Mouse (Mus musculus) spleen, adult 2 months (tissue): ENCODE results near the gene Slc13a4. TPM values are rescaled to one million over a fixed set of nuclear protein-coding genes. Genes with fewer than 3 reads are reported as not detected.

Source experiments
- DNase-seq, 2 experiments: peaks; one replicate each; pipeline versions ENCODE4 v3.0.0 to v3.0.0-alpha.2; 2012 to 2021; ENCODE audit warnings: low spot score in 2 of 2, low read depth in 1 of 2
- H3K27ac ChIP-seq: fragments of 200-500 bp; 2 replicates; pipeline ENCODE4 v1.5.1; 2012; ENCODE audit warnings: low read length, inconsistent platforms; ENCODE audit not compliant: insufficient read depth
- H3K27me3 ChIP-seq: fragments of 200-500 bp; 2 replicates; pipeline ENCODE4 v1.6.1; 2012; ENCODE audit warnings: mild to moderate bottlenecking, moderate library complexity, low read length, inconsistent platforms; ENCODE audit not compliant: control insufficient read depth, insufficient read depth
- H3K36me3 ChIP-seq: fragments of 200-500 bp; 2 replicates; pipeline ENCODE4 v1.6.1; 2012; ENCODE audit warnings: mild to moderate bottlenecking, low read length, inconsistent platforms; ENCODE audit not compliant: control insufficient read depth, insufficient read depth
- H3K4me1 ChIP-seq: fragments of 200-500 bp; 2 replicates; pipeline ENCODE4 v1.6.1; 2011; ENCODE audit warnings: inconsistent platforms; ENCODE audit not compliant: control insufficient read depth, insufficient read depth, insufficient read length
- H3K4me3 ChIP-seq: fragments of 200-500 bp; 2 replicates; pipeline ENCODE4 v1.5.1; 2011; ENCODE audit warnings: mild to moderate bottlenecking, inconsistent platforms; ENCODE audit not compliant: insufficient read depth, insufficient read length; ENCODE audit errors: extremely low read depth
- CTCF ChIP-seq: fragments of 200-500 bp; IDR thresholded peaks from 2 replicates; pipeline ENCODE4 v1.5.1; 2011; ENCODE audit warnings: mild to moderate bottlenecking, inconsistent platforms; ENCODE audit not compliant: insufficient read depth, insufficient read length, insufficient replicate concordance; ENCODE audit errors: extremely low read depth
- POLR2A ChIP-seq: fragments of 200-500 bp; IDR thresholded peaks from 2 replicates; pipeline ENCODE4 v1.6.1; 2011; ENCODE audit warnings: low read depth, low read length, inconsistent platforms
- WGBS: fragments of 180-500 bp; shearing (Covaris S2); methylation state at CpG from one replicate; pipeline ENCODE4 v1.1.7; 2018; 5-methylcytosine and 5-hydroxymethylcytosine counted together
- polyA plus RNA-seq: library from polyadenylated mRNA; depleted of rRNA; stranded (reverse); fragments of >200 nt; gene quantifications from 2 replicates; pipeline ENCODE4 v1.2.3, GENCODE M21; 2012; rRNA removed

The Slc13a4 gene
- polyA plus RNA-seq, result 0.02 TPM in 1 of 2 replicates, not detected in the other

DNA sequence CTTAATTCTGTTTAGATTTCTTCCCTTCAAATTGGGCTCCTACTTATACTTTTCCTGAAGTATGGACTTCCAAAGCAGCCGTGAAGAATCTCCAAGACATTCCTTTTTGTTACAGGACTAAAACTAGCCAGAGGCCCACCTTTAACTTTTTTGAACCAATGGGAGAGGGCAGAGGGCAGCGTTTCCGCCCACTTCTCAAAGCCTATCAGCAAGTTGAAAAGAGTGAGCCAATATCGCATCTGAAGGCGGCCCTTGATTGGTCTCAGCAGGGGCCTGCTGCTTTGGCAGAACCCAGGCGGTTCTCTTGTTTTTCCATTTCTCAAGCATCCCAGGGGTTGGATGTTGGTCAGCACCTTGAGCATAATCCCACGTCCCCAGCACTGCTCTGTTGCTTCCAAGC, at the start of gene Slc13a4:
Gene Slc13a4, minus strand, starts transcription at position 95 of the 400 bp plus-strand sequence.
- no peaks in the 10 kb centered on the region for H3K27me3 ChIP-seq
- TF ChIP-seq CTCF, result no peak
- TF ChIP-seq POLR2A, result no peak
- 71% methylated on average over 7 of the region's 7 CpGs for WGBS
- no peak for DNase-seq
- H3K36me3 ChIP-seq, result no peaks in the 10 kb centered on the region
- no peak within 1 kb of the TSS for H3K27ac ChIP-seq
- no peak within 1 kb of the TSS for H3K4me3 ChIP-seq
- no peaks in the 10 kb centered on the region for H3K4me1 ChIP-seq

DNA sequence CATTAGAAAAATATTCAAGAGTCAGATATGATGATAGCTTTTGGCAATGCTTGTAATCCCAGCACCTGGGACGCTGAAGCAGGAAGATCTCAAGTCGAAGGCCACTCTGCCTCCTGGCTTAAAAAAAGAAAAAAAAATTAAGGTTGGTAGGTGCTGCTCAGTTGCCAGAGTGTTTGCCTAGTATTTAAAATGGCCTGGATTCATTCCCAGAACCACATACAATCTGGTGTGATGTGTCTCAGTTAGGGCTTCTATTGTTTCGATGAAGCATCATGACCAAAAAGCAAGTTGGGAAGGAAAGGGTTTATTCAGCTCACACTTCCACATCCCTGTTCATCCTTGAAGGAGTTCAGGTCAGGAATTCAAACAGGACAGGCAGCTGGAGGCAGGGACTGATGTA, 47.4 kb upstream of the Slc13a4 start:
- TF ChIP-seq CTCF, result no peak
- no peak for TF ChIP-seq POLR2A
- Histone ChIP-seq H3K27me3 (no peaks in the 10 kb centered on the region), H3K4me3 (no peak overlapping the region), H3K27ac (no peak overlapping the region), H3K4me1 (no peaks in the 10 kb centered on the region), H3K36me3 (no peaks in the 10 kb centered on the region)
- no peak for DNase-seq
- WGBS, result 88% methylated on average over 3 of the region's 3 CpGs

DNA sequence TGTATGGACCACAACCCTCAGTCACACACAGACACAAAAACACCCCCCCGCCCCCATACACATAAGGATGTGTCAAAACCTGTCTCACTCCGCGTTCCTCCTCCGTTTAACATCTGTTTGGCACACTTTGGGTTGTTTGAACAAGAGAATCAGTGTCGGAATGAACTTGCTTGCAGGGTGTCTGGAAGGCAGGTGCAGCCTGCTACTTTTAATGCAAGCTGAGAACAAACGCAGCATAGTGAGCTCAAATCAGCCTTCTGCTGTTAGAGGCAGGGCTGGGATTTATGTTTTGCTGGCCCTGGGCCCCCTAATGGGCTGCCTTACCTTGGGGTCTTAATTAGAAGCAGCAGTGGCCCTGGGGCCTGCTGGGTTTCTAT, 46.7 kb upstream of the Slc13a4 start:
- no peak for DNase-seq
- no peaks in the 10 kb centered on the region for H3K27me3 ChIP-seq
- H3K4me1 ChIP-seq, result no peaks in the 10 kb centered on the region
- TF ChIP-seq CTCF, result no peak
- no peaks in the 10 kb centered on the region for H3K36me3 ChIP-seq
- H3K27ac ChIP-seq, result no peak overlapping the region
- no peak overlapping the region for H3K4me3 ChIP-seq
- WGBS, result 85% methylated on average over 6 of the region's 6 CpGs

DNA sequence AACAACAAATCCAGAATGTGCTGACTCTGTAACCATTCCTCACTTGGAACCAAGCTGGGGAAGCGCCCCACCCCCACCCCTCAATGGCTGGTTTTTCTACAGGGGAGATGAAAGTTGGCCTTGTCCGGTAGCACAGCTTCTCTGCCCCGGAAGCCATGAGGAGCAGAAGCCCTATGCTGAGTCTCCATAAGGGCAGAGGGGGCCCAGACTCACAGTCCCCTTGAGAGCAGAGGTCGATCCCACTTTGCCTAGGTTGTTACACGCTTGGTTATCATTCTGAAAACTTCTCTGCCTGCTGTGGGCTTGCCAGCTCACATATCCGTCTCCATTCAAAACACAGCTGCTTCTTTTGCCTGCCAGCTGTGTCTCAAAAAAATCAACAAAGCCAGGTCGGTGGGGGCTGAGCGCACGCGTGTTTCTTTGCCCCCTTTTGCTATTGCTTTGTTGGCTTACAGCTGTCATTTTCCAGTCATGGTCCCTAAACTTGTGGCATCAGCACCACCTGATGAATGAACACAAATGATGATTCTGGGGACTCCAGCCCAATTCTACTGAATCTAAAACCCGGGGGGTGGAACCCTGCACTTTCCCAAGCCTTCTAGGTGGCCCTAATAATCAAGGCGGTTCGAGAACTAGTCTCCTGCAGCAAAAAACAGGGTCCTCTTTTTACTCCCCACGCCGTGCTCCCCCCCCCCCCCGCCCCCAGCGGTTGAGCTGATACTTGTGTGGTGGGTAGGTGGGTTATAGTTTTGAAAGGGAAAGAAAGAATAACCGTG, 46.1 kb upstream of the Slc13a4 start:
- Histone ChIP-seq H3K27me3 (no peaks in the 10 kb centered on the region), H3K4me3 (no peak overlapping the region), H3K4me1 (no peaks in the 10 kb centered on the region), H3K27ac (no peak overlapping the region), H3K36me3 (no peaks in the 10 kb centered on the region)
- TF ChIP-seq CTCF, result no peak
- TF ChIP-seq POLR2A, result no peak
- DNase-seq, result no peak
- 66% methylated on average over 18 of the region's 18 CpGs for WGBS

DNA sequence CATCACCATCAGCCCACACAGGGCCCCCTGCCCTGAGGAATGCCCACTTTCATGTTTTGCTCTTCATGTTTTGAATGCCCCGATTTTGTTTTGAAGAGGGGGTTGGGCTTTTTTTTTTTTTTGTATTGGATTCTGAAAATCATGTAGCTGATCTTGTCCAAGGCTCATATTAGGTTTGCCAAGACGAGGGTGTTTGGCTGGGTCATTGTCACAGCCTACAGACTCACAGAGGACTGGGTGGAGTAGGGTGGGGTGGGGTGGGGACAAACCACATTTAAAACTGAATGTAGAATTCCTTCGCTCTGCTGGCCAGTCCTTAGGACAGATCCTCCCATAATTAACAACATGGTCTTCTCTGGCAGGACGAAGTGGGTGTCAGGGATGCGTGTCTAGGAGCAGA, 45.5 kb upstream of the Slc13a4 start:
- Histone ChIP-seq H3K4me3 (no peak overlapping the region), H3K4me1 (no peaks in the 10 kb centered on the region), H3K36me3 (no peaks in the 10 kb centered on the region), H3K27me3 (no peaks in the 10 kb centered on the region), H3K27ac (no peak overlapping the region)
- DNase-seq, result no peak
- WGBS, result 72% methylated on average over 5 of the region's 5 CpGs
- no peak for TF ChIP-seq CTCF
- TF ChIP-seq POLR2A, result no peak

DNA sequence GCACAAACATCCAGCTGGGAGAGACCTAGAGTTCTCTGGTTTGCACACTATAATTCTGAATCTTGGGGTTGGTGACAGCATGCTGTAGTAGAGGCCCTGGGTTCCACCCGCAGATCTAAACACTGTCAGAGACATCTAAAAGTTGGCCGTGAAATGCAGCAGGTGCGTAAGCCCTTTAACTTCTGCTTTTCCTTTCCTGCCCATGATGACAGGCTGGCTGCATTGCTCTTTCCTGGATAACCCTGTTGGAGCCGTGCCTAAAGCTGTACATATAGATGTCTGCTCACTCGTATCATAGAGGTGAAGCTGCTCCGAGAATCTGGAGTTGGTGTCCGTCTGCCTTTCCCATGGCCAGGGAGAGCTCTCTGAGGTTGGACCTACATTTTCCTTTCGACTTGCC, 44.9 kb upstream of the Slc13a4 start:
- no peaks in the 10 kb centered on the region for H3K4me1 ChIP-seq
- TF ChIP-seq POLR2A (no peak), CTCF (no peak)
- H3K27me3 ChIP-seq, result no peaks in the 10 kb centered on the region
- no peak for DNase-seq
- no peaks in the 10 kb centered on the region for H3K36me3 ChIP-seq
- no peak overlapping the region for H3K27ac ChIP-seq
- WGBS, result 17% methylated on average over 8 of the region's 8 CpGs
- H3K4me3 ChIP-seq, result no peak overlapping the region

DNA sequence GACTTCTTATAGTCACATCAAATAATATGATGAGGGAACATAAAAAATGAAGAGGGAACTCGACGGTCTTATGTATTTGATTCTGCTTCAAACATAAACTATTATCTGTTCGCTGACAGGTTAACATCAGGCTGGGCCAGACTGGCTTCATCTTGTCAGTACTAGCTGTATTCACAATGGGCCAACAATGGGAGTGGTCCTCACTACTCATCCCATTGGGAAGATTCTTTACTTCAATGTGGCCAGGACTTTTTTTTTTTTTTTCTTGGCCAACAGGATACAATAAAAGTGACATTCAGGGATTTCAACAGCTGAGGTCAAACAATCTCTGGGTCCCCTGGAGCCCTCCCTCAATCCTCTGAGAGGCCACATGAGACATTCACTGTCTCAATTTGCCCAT, 43.9 kb upstream of the Slc13a4 start:
- H3K4me1 ChIP-seq, result no peaks in the 10 kb centered on the region
- H3K27ac ChIP-seq, result no peak overlapping the region
- no peak for TF ChIP-seq POLR2A
- no peak for TF ChIP-seq CTCF
- H3K27me3 ChIP-seq, result no peaks in the 10 kb centered on the region
- DNase-seq, result no peak
- no peaks in the 10 kb centered on the region for H3K36me3 ChIP-seq
- 89% methylated on average over 3 of the region's 3 CpGs for WGBS
- H3K4me3 ChIP-seq, result no peak overlapping the region
